Mouse (Mus musculus) common myeloid progenitor, adult 5-6 weeks (primary cell): ENCODE results near the gene Ncoa7. TPM values are rescaled to one million over a fixed set of nuclear protein-coding genes. Genes with fewer than 3 reads are reported as not detected.

Experiments
- ATAC-seq: replicated peaks from 2 replicates; pipeline ENCODE4 v1.8.0; 2016; ENCODE audit warnings: low read depth, mild to moderate bottlenecking, moderate TSS enrichment, inconsistent platforms; ENCODE audit not compliant: poor library complexity, severe bottlenecking
- total RNA-seq: library from RNA; stranded (forward); fragments of 200-1000, 187-1606 nt; gene quantifications from 2 replicates; pipeline ENCODE4 v1.2.3, GENCODE M21; 2017

Ncoa7 gene
- total RNA-seq, 1 experiment from 2014 or later: 28.8 TPM

DNA sequence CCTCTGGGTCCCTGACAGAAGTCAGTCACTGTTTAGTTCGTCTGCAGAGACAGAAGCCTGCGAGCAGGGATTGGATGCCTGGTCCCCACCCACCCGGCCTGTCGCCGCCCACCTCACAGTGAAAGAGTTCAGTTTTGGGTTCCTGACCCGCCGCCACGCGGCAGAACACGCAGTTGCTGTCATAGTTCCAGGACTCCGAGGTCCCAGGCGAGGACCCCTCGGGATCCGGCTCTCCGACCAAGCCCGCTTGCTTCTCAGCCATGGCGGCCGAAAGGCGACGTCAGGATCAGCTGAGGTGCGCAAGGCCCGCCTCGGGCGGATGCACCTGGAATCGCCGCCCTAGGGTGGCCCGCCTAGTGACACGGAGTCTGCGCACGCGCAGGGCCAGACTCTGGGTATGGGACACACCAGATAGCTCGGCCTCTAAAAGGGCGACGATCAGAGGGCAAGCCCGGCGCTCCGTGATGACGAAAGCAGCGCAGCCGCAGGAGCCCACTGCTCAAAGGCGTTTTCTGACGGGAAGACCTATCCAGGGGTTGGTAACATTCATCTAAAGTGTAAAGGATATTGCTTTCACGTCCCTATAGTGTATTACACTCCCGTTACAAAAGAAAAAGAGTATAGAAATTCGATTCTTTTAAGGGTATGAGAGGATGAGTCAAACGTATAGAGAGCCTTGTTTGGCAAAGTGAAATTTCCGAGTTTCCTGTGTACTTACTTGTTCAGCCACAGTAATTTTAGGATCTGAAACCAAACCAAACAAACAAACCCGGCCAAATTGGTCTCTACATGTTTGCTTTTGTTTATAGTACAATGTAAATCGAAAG, 184.8 kb downstream of the Ncoa7 start:
- ATAC-seq: peak; percentile 94

GRCm38 (mm10) chr10:30613039-30613438, 190.1 kb downstream of the Ncoa7 start:
- no peak for ATAC-seq

DNA sequence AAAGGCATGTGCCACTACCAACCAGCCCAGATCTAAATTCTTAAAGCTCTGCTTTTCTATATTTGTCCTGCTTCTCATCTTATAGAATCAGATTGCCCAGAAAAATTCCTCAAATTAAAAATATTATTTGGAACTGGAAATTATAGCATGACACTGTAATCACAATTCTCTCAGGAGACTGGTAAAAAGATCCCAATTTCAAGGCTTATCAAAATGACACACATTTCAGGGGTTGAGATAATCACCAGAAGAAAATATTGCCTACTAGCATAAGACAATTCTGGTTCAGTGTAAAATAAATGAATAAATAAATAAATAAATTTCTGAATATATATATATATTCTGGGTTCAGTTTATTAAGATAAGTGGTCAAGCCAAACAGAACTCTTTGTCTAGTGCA, 193.5 kb downstream of the Ncoa7 start:
- no peak for ATAC-seq

DNA sequence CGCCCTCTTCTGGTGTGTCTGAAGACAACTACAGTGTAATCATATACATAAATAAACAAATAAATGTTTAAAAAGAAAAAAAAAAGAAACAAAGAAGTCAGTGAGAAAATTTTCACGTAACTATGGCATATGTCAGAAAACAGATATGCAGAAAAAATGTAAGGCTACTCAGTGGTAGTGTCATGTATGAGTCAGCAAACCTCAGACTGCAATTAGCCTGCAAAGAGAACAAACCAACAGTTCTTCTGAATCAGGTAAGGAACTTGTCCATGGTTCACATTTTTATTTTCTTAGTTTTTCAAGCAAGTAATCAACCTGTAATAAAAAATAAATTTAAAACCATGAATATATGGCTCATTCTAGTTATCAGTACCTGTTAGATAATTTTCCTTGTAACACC, 195.0 kb downstream of the Ncoa7 start:
- no peak for ATAC-seq

GRCm38 (mm10) chr10:30600542-30600966, 202.6 kb downstream of the Ncoa7 start, which contains the start of gene Trmt11:
TSS of gene Trmt11 (minus strand) at chr10:30600749.
- peak; percentile 95 for ATAC-seq

- ATAC-seq: peak; percentile 33
Measured at GRCm38 (mm10) chr10:30600094-30600534, 203.0 kb downstream of the Ncoa7 start.

DNA sequence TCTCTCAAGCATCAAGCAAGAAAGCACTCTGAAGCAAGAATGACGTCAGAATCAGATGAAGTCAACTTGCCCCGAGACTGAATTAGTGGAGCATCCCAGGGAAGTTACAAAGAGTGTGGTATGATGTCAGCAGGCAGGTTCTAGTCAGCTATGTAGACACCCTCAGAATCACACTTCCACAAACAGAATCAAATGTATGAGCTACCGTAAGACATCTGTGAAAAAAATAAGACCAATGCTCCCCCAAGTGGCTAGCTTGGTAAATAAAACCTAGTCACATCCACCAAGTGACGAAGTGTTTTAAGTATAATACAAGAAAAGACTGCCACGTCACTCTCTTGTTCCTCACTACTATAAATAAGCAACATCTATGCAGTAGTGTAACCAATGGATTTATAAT, 216.1 kb downstream of the Ncoa7 start:
- peak; percentile 63; the same call in 1 of the 2 replicates for ATAC-seq

GRCm38 (mm10) chr10:30585691-30586090, 217.4 kb downstream of the Ncoa7 start:
- no peak for ATAC-seq

Other genes with a start within 250 kb of the Ncoa7 start
- 27.5 and 31.3 TPM in 2 replicates for gene Trmt11, start 202.6 kb downstream of the Ncoa7 start, total RNA-seq
- 11.3 and 12.3 TPM in 2 replicates for gene Hint3, start 173.7 kb downstream of the Ncoa7 start, total RNA-seq
- not detected in 2 replicates for gene Hey2, start 39.5 kb upstream of the Ncoa7 start, total RNA-seq